Mouse (Mus musculus): ENCODE results near the gene Cdc27. TPM values are rescaled to one million over a fixed set of nuclear protein-coding genes. Genes with fewer than 3 reads are reported as not detected.

Cdc27 gene
- 39.9 and 55.5 TPM in 2 replicates for polyA plus RNA-seq (2014; fragmentation: Nextera tagmentation; extraction: Ambion mirVana)

DNA sequence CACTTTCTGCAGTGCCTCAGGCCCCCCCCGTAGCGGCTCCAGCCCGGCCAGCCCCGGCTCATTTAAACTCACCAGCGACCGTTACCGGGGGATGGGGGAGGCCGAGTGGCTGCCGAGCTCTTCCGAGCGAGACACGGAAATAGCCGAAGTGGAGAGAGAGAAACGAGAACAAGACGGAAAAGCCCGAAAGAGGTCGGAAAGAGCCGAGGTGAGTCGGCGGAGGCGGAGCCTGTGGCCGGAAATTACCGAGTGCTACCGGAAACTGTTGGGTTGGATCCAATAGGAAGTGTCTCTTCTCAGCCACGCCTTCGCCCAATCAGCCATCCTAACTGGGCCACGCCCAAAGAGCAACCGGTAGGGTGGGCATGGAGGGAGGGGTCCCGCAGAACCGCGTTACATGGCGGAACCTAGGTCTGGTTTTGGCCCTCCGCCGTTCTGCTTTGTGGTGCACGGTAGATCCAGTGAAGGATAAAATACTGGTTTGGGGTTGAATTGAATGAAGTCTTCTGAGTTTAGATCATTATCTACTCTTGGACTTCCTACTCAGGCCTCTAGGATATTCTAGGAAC is at the start of gene Cdc27, which contains the start of gene Myl4:
Gene Cdc27 (minus strand): TSS at position 215 of the 569 bp plus-strand sequence.
Gene Myl4 (plus strand): TSS at position 258 of the 569 bp plus-strand sequence.
- Histone ChIP-seq H3K4me3 (ENCODE audit: low read length) (peak within 1 kb of the TSS; percentile 67), H3K4me2 (replicated peaks; ENCODE audit: low read depth, low read length) (peak within 1 kb of the TSS; percentile 53), H3K9ac (ENCODE audit: low read depth, low read length) (peak within 1 kb of the TSS; percentile 94), H3K36me3 (ENCODE audit: control insufficient read depth, insufficient read depth, low read length) (no peaks in the 10 kb centered on the region), H3K27ac (ENCODE audit: low read depth, low read length) (peak within 1 kb of the TSS; percentile 80), H3K4me1 (ENCODE audit: control insufficient read depth, insufficient read depth, low read length) (peaks cover 6% of the 10 kb centered on the region; the same call in 1 of the 2 replicates), H3K27me3 (ENCODE audit: control insufficient read depth, insufficient read depth, low read length) (no peaks in the 10 kb centered on the region), H3K9me3 (ENCODE audit: control insufficient read depth, low read length) (no peaks in the 10 kb centered on the region)
- WGBS = under 1% methylated on average over 35 of the region's 35 CpGs
- peak; percentile 96 for ATAC-seq (ENCODE audit: low FRiP score, low TSS enrichment)

DNA sequence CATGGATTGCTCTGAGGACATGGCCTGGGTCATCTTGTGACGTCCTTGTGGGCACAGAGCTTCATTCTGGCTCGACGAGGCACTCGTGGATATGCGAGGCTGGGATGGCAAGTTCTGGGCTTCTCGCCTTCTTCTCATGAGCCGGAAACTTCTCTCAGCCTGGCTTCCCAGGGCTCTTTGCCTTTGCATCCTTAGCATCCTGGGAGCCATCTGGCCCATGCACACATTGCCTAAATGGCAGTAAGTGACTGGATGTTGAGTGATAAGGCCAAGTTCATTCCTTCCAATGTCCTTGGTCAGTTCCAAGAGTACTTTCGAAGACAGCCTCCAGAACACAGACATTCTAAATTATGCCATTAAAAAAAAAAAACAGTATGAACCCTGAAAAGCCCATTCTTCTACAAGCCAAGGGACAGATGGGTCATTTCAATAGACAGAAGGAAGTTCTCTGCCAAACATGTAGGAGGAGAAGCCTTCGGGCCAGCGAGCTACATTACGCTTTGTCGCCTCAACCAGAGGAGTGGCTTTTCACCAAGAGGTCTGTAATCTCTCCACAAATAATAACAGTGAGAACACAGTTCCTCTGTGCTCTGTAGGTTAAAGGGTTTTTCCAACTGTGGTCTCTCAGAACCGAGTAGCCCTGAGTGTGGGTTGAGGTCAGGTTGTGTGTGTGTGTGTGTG is 49.0 kb upstream of the Cdc27 start:
- no peaks in the 10 kb centered on the region for H3K9me3 ChIP-seq (ENCODE audit: control insufficient read depth, low read length)
- H3K36me3 ChIP-seq (ENCODE audit: control insufficient read depth, insufficient read depth, low read length) = no peaks in the 10 kb centered on the region
- H3K9ac ChIP-seq (ENCODE audit: low read depth, low read length) = no peak overlapping the region
- 66% methylated on average over 13 of the region's 13 CpGs for WGBS
- H3K27me3 ChIP-seq (ENCODE audit: control insufficient read depth, insufficient read depth, low read length) = no peaks in the 10 kb centered on the region
- no peak overlapping the region for H3K4me3 ChIP-seq (ENCODE audit: low read length)
- H3K27ac ChIP-seq (ENCODE audit: low read depth, low read length) = 0 out of 2 replicates have a peak overlapping the region, but pooled peaks have one; percentile 8
- ATAC-seq (ENCODE audit: low FRiP score, low TSS enrichment) = 0 out of 2 replicates have a peak, but pooled peaks have one; percentile 52
- no peaks in the 10 kb centered on the region for H3K4me1 ChIP-seq (ENCODE audit: control insufficient read depth, insufficient read depth, low read length)
- H3K4me2 ChIP-seq (replicated peaks; ENCODE audit: low read depth, low read length) = no peak overlapping the region

GRCm38 (mm10) chr11:104596365-104596764 is 45.9 kb upstream of the Cdc27 start:
- no peak overlapping the region for H3K27ac ChIP-seq (ENCODE audit: low read depth, low read length)
- H3K4me2 ChIP-seq (replicated peaks; ENCODE audit: low read depth, low read length) = no peak overlapping the region
- WGBS = 78% methylated on average over 10 of the region's 10 CpGs
- no peak for ATAC-seq (ENCODE audit: low FRiP score, low TSS enrichment)
- H3K4me1 ChIP-seq (ENCODE audit: control insufficient read depth, insufficient read depth, low read length) = no peaks in the 10 kb centered on the region
- no peak overlapping the region for H3K9ac ChIP-seq (ENCODE audit: low read depth, low read length)
- H3K36me3 ChIP-seq (ENCODE audit: control insufficient read depth, insufficient read depth, low read length) = no peaks in the 10 kb centered on the region
- H3K4me3 ChIP-seq (ENCODE audit: low read length) = no peak overlapping the region
- H3K9me3 ChIP-seq (ENCODE audit: control insufficient read depth, low read length) = no peaks in the 10 kb centered on the region
- no peaks in the 10 kb centered on the region for H3K27me3 ChIP-seq (ENCODE audit: control insufficient read depth, insufficient read depth, low read length)

- no peak for ATAC-seq (ENCODE audit: low FRiP score, low TSS enrichment)
- H3K27ac ChIP-seq (ENCODE audit: low read depth, low read length) = no peak overlapping the region
- no peak overlapping the region for H3K4me3 ChIP-seq (ENCODE audit: low read length)
- no peak overlapping the region for H3K4me2 ChIP-seq (replicated peaks; ENCODE audit: low read depth, low read length)
- H3K9ac ChIP-seq (ENCODE audit: low read depth, low read length) = no peak overlapping the region
- 0 out of 2 replicates have a peak, but pooled peaks cover 4% of the 10 kb centered on the region for H3K9me3 ChIP-seq (ENCODE audit: control insufficient read depth, low read length)
- 64% methylated on average over 13 of the region's 13 CpGs for WGBS
- no peaks in the 10 kb centered on the region for H3K36me3 ChIP-seq (ENCODE audit: control insufficient read depth, insufficient read depth, low read length)
- no peaks in the 10 kb centered on the region for H3K4me1 ChIP-seq (ENCODE audit: control insufficient read depth, insufficient read depth, low read length)
- no peaks in the 10 kb centered on the region for H3K27me3 ChIP-seq (ENCODE audit: control insufficient read depth, insufficient read depth, low read length)
Observed at GRCm38 (mm10) chr11:104592066-104592835, 41.8 kb upstream of the Cdc27 start.

DNA sequence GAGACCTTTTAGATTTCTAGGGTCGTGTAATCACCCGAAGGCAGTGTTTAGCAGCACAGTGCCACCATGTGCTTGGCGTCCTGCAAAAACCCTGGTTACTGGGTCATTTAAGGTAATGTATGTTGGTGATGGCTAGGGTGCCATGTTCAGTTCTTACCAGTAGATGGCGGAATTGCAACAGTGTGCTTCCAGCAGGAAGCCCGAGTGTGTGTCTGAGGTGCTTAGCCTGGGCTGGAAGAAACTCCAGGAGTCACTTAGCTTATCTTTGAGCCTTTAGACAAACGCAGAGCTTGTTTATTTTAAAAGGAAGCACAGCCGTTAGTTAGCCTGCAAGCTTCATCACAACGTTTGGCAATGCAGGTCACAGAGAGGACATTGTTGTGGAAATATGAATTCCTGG is 39.7 kb upstream of the Cdc27 start:
- Histone ChIP-seq H3K36me3 (ENCODE audit: control insufficient read depth, insufficient read depth, low read length) (no peaks in the 10 kb centered on the region), H3K4me1 (ENCODE audit: control insufficient read depth, insufficient read depth, low read length) (no peaks in the 10 kb centered on the region), H3K9ac (ENCODE audit: low read depth, low read length) (no peak overlapping the region), H3K9me3 (ENCODE audit: control insufficient read depth, low read length) (0 out of 2 replicates have a peak, but pooled peaks cover 4% of the 10 kb centered on the region), H3K27me3 (ENCODE audit: control insufficient read depth, insufficient read depth, low read length) (no peaks in the 10 kb centered on the region), H3K4me2 (replicated peaks; ENCODE audit: low read depth, low read length) (no peak overlapping the region), H3K4me3 (ENCODE audit: low read length) (no peak overlapping the region), H3K27ac (ENCODE audit: low read depth, low read length) (no peak overlapping the region)
- 0 out of 2 replicates have a peak, but pooled peaks have one; percentile 35 for ATAC-seq (ENCODE audit: low FRiP score, low TSS enrichment)
- WGBS = 2% methylated on average over 8 of the region's 8 CpGs

DNA sequence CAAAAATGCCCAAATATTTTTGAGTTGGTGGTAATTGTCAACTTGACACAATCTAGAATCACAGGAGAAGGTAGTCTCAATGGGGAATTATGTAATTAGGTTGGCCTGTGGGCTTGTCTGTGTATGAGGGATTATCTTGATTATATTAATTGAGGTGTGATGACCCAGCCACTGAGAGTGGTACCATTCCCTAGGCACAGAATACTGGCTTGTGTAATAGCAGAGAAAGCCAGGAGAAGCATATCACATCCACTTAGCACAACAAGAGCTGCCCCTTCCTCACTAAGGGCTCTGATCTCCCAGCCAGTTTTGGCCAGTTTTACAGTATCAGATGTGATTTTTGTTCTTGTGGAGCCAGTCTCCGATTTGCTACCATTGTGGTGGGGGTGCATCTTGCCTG is 39.1 kb upstream of the Cdc27 start:
- ATAC-seq (ENCODE audit: low FRiP score, low TSS enrichment) = no peak
- no peak overlapping the region for H3K9ac ChIP-seq (ENCODE audit: low read depth, low read length)
- no peaks in the 10 kb centered on the region for H3K27me3 ChIP-seq (ENCODE audit: control insufficient read depth, insufficient read depth, low read length)
- no peaks in the 10 kb centered on the region for H3K4me1 ChIP-seq (ENCODE audit: control insufficient read depth, insufficient read depth, low read length)
- WGBS = 80% methylated on average over 1 of the region's 1 CpGs
- H3K9me3 ChIP-seq (ENCODE audit: control insufficient read depth, low read length) = 0 out of 2 replicates have a peak, but pooled peaks cover 4% of the 10 kb centered on the region
- H3K36me3 ChIP-seq (ENCODE audit: control insufficient read depth, insufficient read depth, low read length) = no peaks in the 10 kb centered on the region
- no peak overlapping the region for H3K4me3 ChIP-seq (ENCODE audit: low read length)
- H3K4me2 ChIP-seq (replicated peaks; ENCODE audit: low read depth, low read length) = no peak overlapping the region
- no peak overlapping the region for H3K27ac ChIP-seq (ENCODE audit: low read depth, low read length)

DNA sequence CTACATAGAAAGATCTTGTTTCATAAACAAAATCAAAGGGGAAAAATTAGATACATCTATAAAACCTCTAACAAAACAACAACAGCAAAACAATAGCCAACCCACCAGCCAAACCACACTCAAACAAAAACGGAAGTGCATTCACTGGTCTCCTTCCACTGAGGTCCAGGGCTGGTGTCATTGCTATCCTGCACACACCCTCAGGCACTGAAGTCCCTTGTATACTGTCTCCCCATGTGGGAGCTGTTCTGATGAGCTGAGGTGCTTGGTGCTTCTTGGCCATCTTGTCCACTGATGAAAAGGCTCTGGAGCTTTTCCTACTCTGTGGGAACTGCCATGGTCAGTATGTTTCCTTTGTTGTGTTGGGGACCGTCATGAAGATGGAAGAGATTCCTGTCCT is 38.1 kb upstream of the Cdc27 start:
- 96% methylated on average over 2 of the region's 2 CpGs for WGBS
- no peak overlapping the region for H3K27ac ChIP-seq (ENCODE audit: low read depth, low read length)
- H3K9ac ChIP-seq (ENCODE audit: low read depth, low read length) = no peak overlapping the region
- H3K36me3 ChIP-seq (ENCODE audit: control insufficient read depth, insufficient read depth, low read length) = no peaks in the 10 kb centered on the region
- 0 out of 2 replicates have a peak, but pooled peaks cover 4% of the 10 kb centered on the region for H3K9me3 ChIP-seq (ENCODE audit: control insufficient read depth, low read length)
- no peaks in the 10 kb centered on the region for H3K4me1 ChIP-seq (ENCODE audit: control insufficient read depth, insufficient read depth, low read length)
- no peaks in the 10 kb centered on the region for H3K27me3 ChIP-seq (ENCODE audit: control insufficient read depth, insufficient read depth, low read length)
- no peak overlapping the region for H3K4me3 ChIP-seq (ENCODE audit: low read length)
- no peak for ATAC-seq (ENCODE audit: low FRiP score, low TSS enrichment)
- no peak overlapping the region for H3K4me2 ChIP-seq (replicated peaks; ENCODE audit: low read depth, low read length)

GRCm38 (mm10) chr11:104587904-104588303 is 37.5 kb upstream of the Cdc27 start:
- 98% methylated on average over 9 of the region's 9 CpGs for WGBS
- no peak overlapping the region for H3K9ac ChIP-seq (ENCODE audit: low read depth, low read length)
- ATAC-seq (ENCODE audit: low FRiP score, low TSS enrichment) = no peak

More at GRCm38 (mm10) chr11:104587904-104588303, 37.5 kb upstream of the Cdc27 start:
- Histone ChIP-seq H3K4me2 (replicated peaks; ENCODE audit: low read depth, low read length) (no peak overlapping the region), H3K9me3 (ENCODE audit: control insufficient read depth, low read length) (0 out of 2 replicates have a peak, but pooled peaks cover 4% of the 10 kb centered on the region), H3K4me1 (ENCODE audit: control insufficient read depth, insufficient read depth, low read length) (no peaks in the 10 kb centered on the region), H3K27me3 (ENCODE audit: control insufficient read depth, insufficient read depth, low read length) (no peaks in the 10 kb centered on the region), H3K27ac (ENCODE audit: low read depth, low read length) (no peak overlapping the region), H3K4me3 (ENCODE audit: low read length) (no peak overlapping the region), H3K36me3 (ENCODE audit: control insufficient read depth, insufficient read depth, low read length) (no peaks in the 10 kb centered on the region)

All from kidney, embryonic 14.5 days (tissue).